Mouse (Mus musculus): ENCODE results near the gene Ppp1r3e.

DNA sequence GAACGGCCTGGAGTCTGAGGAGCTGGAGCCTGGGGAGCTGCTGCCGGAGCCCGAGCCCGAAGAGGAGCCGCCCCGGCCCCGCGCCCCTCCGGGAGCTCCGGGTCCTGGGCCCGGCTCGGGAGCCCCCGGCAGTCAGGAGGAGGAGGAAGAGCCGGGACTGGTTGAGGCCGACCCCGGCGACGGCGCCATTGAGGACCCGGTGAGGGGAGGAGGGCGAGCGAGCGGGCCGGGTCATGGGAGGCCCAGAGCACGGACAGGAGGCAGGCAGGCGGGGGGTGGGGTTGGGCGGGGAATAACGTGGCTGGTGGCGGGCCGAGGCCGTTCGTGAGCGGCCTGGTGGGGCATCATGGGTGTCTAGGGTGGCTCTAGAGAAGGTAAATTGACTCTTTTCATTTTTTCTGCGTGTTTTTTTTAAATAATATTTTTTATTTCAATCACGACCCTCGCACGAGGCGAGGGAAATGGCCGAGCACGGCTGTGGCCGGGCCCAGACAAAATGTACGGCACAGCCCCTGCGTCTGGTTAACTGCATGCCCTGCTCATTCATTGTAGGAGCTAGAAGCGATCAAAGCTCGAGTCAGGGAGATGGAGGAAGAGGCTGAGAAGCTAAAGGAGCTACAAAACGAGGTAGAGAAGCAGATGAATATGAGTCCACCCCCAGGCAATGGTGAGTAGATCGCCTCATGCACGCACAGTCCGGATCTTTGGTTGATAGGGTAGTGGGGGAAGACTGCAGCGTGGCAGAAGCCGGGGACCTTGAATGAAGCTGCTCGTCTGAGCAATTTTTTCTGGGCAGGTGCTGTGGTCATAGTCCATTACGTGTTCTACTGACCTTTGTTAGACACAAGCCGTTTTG, 17.2 kb upstream of the Ppp1r3e start:
- TF ChIP-seq CTCF (conservative IDR thresholded peaks at IDR 0.05; ENCODE audit: low read length) (no peak), NANOG (IDR thresholded peaks at IDR 0.05; ENCODE audit: borderline replicate concordance, low read length) (no peak), POU5F1 (IDR thresholded peaks at IDR 0.05; ENCODE audit: borderline replicate concordance, low read length) (no peak)

All from E14TG2a.4 (cell line).